Mouse (Mus musculus) forebrain, embryonic 15.5 days (tissue): Measurements from ENCODE around the gene Hinfp. TPM values are rescaled to one million over a fixed set of nuclear protein-coding genes. Genes with fewer than 3 reads are reported as not detected.
A peak's percentile ranks its signal among the peaks of the same experiment; 100 is the strongest.
"Not testable (repeated sequence)": the region's sequence is repeated elsewhere in the genome, so short reads cannot be mapped to it uniquely, and the experiment has no call there.

Experiments used
- ATAC-seq: fragments of 200-750 bp; cut with Nextera tagmentation; replicated peaks from 2 replicates; pipeline ENCODE4 v1.8.0; 2017; ENCODE audit warnings: mild to moderate bottlenecking, moderate TSS enrichment, moderate library complexity
- H3K27ac ChIP-seq: fragments of 300-500 bp; sonication (generic); replicated peaks from 2 replicates; pipeline ENCODE4 v1.5.1; 2015; ENCODE audit warnings: mild to moderate bottlenecking, inconsistent platforms
- H3K27me3 ChIP-seq: fragments of 300-500 bp; sonication (generic); 2 replicates; pipeline ENCODE4 v1.6.1; 2015; ENCODE audit warnings: inconsistent platforms
- H3K36me3 ChIP-seq: fragments of 300-500 bp; sonication (generic); 2 replicates; pipeline ENCODE4 v1.6.1; 2015; ENCODE audit warnings: mild to moderate bottlenecking, inconsistent platforms
- H3K4me1 ChIP-seq: fragments of 300-500 bp; sonication (generic); 2 replicates; pipeline ENCODE4 v1.6.1; 2015; ENCODE audit warnings: inconsistent platforms
- H3K4me2 ChIP-seq: fragments of 300-500 bp; sonication (generic); replicated peaks from 2 replicates; pipeline ENCODE4 v1.6.1; 2015; ENCODE audit warnings: mild to moderate bottlenecking, inconsistent platforms
- H3K4me3 ChIP-seq: fragments of 300-500 bp; sonication (generic); 2 replicates; pipeline ENCODE4 v1.5.1; 2015; ENCODE audit warnings: mild to moderate bottlenecking, inconsistent platforms
- H3K9ac ChIP-seq: fragments of 300-500 bp; sonication (generic); replicated peaks from 2 replicates; pipeline ENCODE4 v1.6.1; 2015; ENCODE audit warnings: mild to moderate bottlenecking, inconsistent platforms
- H3K9me3 ChIP-seq: fragments of 300-500 bp; sonication (generic); 2 replicates; pipeline ENCODE4 v1.6.1; 2016; ENCODE audit warnings: inconsistent platforms
- WGBS: fragments of 180-500 bp; shearing (Covaris S2); methylation state at CpG from one replicate; pipeline ENCODE4 v1.1.7; 2015; ENCODE audit warnings: mixed read lengths; 5-methylcytosine and 5-hydroxymethylcytosine counted together
- polyA plus RNA-seq: library from polyadenylated mRNA; unstranded; fragments of >200 nt; fragmentation: Nextera tagmentation; extraction: Ambion mirVana; gene quantifications from 2 replicates; pipeline ENCODE4 v1.2.1, GENCODE M21; 2015

Hinfp gene
- polyA plus RNA-seq, 1 experiment from 2014 or later, result 35.4 TPM

DNA sequence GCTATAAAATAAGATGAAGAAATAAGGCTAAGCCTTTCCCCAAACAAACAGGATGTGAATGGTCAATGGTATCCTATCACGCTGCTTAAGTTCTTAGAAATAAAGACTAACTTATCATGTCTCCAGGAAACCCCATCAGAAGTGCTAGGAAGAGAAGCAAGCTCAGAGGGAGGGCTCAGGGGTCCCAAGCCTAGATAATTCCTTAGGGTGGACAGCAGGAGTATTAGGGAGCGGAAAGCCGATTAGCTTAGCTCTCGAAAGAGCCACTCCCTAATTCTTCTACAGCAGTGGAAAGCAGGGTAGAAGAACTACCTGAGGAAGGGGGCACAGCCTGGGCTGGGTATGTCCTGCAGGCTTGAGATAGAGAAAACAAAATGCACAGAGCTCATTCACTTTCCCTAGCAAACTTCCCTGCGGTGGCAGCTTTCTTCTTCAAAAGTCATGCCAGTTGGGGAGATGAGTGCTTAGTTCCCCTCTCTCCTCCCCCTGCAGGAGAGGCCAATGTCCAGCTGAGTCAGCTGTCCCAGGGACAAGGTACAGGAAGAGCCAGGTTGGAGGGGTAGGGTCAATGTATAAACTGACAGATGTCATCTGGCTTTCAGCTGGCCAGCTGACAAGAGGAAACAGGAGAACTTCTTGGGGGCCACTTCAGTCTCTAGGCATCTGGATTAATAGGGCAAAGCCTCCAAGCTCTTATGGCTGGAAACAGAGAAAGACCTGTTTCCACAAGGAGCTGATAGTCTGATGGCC is 12.8 kb upstream of the Hinfp start:
- Histone ChIP-seq H3K4me2 (peak overlapping the region; percentile 86), H3K36me3 (peaks cover 26% of the 10 kb centered on the region; the same call in 1 of the 2 replicates), H3K27me3 (no peaks in the 10 kb centered on the region), H3K9me3 (no peaks in the 10 kb centered on the region), H3K4me3 (peak overlapping the region; percentile 73), H3K9ac (peak overlapping the region; percentile 84), H3K27ac (no peak overlapping the region), H3K4me1 (peaks cover 41% of the 10 kb centered on the region)
- ATAC-seq, result no peak
- 45% methylated on average over 5 of the region's 5 CpGs for WGBS

DNA sequence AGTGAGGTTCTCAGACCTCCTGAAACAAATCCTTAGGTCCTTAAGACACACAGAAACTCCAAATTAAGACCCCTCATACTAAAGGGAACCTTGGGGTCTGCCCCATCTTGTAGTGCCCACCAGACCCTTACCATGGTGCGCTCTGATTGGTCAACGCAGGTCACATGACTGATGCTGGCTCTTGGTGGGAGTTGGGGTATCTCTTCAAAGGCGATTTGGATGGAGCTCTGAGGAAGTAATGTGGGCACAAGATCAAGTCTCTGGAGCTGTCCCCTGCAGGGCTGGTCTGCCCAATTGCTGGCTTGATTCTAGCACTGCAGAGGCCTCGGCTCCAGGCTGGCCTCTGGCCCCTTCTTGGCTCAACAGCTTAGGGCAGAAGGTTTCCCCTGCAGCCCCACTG is 12.0 kb upstream of the Hinfp start:
- Histone ChIP-seq H3K4me3 (no peak overlapping the region), H3K36me3 (peaks cover 33% of the 10 kb centered on the region), H3K9me3 (no peaks in the 10 kb centered on the region), H3K4me1 (peaks cover 41% of the 10 kb centered on the region), H3K27ac (no peak overlapping the region), H3K9ac (no peak overlapping the region), H3K27me3 (no peaks in the 10 kb centered on the region), H3K4me2 (no peak overlapping the region)
- WGBS, result 67% methylated on average over 4 of the region's 4 CpGs
- ATAC-seq, result no peak

DNA sequence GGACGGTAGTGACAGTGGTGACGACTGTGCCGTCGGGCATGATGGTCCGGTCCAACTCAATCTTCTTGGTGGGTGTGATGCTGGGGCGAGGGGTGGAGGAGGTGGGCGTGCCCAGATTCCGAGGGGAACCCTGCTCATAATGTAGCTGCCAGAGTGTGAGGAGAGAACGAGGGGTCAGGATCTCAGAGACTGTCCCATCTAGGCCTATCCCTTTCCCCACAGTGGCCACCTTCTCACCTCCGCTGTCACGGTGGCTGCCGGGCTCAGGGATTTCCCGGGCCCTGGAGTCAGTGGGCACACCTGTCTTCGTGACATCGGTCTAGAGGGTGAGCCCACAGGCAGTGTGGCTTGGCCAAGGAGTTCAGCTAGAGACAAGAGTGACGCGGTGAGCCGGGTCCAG is 9.4 kb upstream of the Hinfp start:
- 93% methylated on average over 18 of the region's 18 CpGs for WGBS
- peaks cover 33% of the 10 kb centered on the region for H3K4me1 ChIP-seq
- no peaks in the 10 kb centered on the region for H3K27me3 ChIP-seq

GRCm38 (mm10) chr9:44314257-44314547 is 8.7 kb upstream of the Hinfp start:
- no peak for ATAC-seq
- WGBS, result 57% methylated on average over 4 of the region's 4 CpGs
- peaks cover 30% of the 10 kb centered on the region for H3K4me1 ChIP-seq
- H3K4me2 ChIP-seq, result no peak overlapping the region
- H3K36me3 ChIP-seq, result peaks cover 34% of the 10 kb centered on the region
- H3K9me3 ChIP-seq, result no peaks in the 10 kb centered on the region
- H3K4me3 ChIP-seq, result no peak overlapping the region
- H3K27ac ChIP-seq, result no peak overlapping the region
- no peak overlapping the region for H3K9ac ChIP-seq
- H3K27me3 ChIP-seq, result no peaks in the 10 kb centered on the region

More for the DNA sequence above, 9.4 kb upstream of the Hinfp start:
- H3K4me3 ChIP-seq, result no peak overlapping the region
- H3K27ac ChIP-seq, result no peak overlapping the region
- H3K4me2 ChIP-seq, result no peak overlapping the region
- ATAC-seq, result no peak
- peaks cover 34% of the 10 kb centered on the region for H3K36me3 ChIP-seq
- no peaks in the 10 kb centered on the region for H3K9me3 ChIP-seq
- no peak overlapping the region for H3K9ac ChIP-seq

DNA sequence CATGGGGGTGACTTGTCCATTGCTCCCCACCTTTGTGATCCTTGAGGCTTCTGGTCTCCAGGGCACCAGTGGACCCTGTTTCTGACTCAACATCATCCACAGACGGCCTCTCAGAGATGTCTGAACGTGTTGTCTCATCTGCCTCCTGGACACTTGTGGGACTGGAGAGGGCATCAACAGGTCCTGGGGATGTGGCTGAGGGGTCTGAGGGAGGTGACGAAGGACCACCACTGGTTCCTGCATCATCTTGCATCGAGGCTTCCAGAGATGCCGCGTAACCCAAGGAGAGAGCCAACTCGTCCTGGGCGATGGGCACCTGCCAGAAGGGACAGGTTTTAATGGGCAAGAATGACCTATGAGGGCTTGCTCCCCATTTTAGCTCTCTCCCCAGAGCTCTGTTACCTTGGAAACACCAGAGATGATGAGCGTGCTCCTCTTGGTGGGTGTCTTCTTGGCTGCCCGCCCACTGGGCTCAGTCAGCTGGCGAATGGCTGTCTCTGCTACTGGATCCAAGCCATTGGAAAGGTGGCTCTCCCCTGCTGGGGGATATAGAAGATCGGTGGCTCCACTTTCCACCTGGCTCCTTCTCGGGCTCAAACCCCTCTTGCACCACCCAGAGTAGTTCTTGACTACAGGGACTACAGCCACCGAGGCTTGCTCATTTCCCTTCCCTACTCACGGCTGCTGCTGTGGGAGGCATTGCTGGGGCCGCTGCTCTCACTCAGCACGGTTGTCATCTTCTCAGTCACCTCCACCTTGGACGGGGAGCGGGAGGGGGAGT is 8.2 kb upstream of the Hinfp start:
- Histone ChIP-seq H3K4me1 (peaks cover 25% of the 10 kb centered on the region), H3K4me2 (no peak overlapping the region), H3K4me3 (no peak overlapping the region), H3K27me3 (no peaks in the 10 kb centered on the region), H3K9ac (no peak overlapping the region), H3K36me3 (peaks cover 34% of the 10 kb centered on the region), H3K27ac (no peak overlapping the region), H3K9me3 (no peaks in the 10 kb centered on the region)
- ATAC-seq, result no peak; the same call in 1 of the 2 replicates
- 67% methylated on average over 19 of the region's 19 CpGs for WGBS

DNA sequence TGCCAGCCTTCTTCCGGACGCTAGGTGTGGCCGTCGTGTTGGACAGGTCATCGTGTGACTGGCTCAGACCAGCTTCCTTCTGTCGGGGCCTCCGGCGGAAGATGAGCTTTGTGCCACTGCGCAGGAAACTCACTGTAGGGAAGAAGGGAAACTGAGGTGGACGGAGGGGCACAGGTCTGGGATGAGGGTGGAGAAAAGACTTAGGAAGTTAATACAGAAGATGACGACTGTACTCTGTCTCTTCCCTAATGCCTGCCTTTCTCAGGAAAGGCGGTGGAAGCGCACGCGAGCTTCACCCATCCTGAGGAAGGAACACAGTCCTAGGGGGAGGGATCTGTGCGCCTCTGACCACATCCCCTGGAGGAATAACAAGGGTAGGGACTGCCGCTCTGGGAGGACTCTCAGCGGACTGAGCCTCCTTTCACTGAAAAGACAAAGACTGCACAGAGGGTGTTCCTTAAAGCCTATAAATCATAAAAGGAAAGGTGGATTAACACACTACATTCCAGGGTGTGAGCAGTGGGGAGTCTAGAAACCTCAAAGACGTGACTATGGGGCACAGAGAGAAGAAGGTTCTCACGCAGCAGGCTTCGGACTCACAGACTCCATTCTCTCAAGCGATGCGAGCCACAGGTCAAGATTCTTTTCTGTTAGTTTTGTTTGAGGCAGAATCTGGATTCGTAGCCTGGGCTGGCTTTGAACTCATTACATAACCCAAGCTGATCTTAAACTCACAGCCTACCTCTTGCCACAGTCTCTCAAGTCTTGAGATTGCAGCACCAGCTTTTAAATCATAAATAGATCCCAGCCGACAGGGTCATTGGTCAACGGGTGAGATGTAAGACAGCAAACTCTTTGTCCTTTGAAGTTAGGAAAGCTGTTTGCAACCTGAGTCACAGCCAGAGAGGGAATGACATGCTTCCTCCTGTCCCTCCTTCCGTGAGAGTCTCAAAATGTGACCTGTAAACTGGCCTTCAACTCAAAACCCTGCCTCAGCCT is 6.0 kb upstream of the Hinfp start:
- 6% methylated on average over 27 of the region's 27 CpGs for WGBS
- H3K4me2 ChIP-seq, result no peak overlapping the region
- no peak overlapping the region for H3K4me3 ChIP-seq
- peaks cover 6% of the 10 kb centered on the region for H3K4me1 ChIP-seq
- H3K9ac ChIP-seq, result no peak overlapping the region
- no peaks in the 10 kb centered on the region for H3K9me3 ChIP-seq
- no peak overlapping the region for H3K27ac ChIP-seq
- 0 out of 2 replicates have a peak, but pooled peaks have one; percentile 9 for ATAC-seq
- H3K36me3 ChIP-seq, result peaks cover 34% of the 10 kb centered on the region
- no peaks in the 10 kb centered on the region for H3K27me3 ChIP-seq

- Histone ChIP-seq H3K27me3 (no peaks in the 10 kb centered on the region), H3K4me3 (no peak overlapping the region), H3K9me3 (no peaks in the 10 kb centered on the region), H3K4me2 (no peak overlapping the region), H3K4me1 (peaks cover 6% of the 10 kb centered on the region), H3K27ac (no peak overlapping the region), H3K36me3 (peaks cover 29% of the 10 kb centered on the region), H3K9ac (no peak overlapping the region)
- WGBS, result 23% methylated on average over 10 of the region's 10 CpGs
- no peak for ATAC-seq
Observed at GRCm38 (mm10) chr9:44310750-44311135, 5.3 kb upstream of the Hinfp start.

DNA sequence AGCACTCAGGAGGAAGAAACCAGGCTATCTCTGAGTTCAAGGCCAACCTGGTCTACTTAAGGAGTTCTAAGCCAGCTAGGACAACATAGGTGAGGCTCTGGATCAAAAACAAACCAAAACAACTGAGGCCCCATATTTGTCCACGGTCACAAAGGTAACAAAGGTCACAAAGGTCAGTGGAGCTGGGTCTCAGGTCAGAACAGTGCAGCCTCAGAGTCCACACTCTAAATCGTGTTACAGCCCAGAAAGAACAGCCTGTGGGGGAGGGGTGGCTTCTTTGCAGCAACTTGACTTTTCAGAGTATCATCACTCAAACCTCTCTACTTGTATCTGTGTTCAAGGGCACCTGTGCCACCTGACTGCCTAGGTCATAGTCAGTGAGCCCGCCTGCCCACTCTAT is 4.3 kb upstream of the Hinfp start:
- Histone ChIP-seq H3K27me3 (no peaks in the 10 kb centered on the region), H3K4me3 (no peak overlapping the region), H3K4me2 (no peak overlapping the region), H3K36me3 (peaks cover 20% of the 10 kb centered on the region), H3K9me3 (no peaks in the 10 kb centered on the region), H3K9ac (no peak overlapping the region), H3K4me1 (peaks cover 7% of the 10 kb centered on the region), H3K27ac (no peak overlapping the region)
- WGBS, result 66% methylated on average over 3 of the region's 3 CpGs
- ATAC-seq, result no peak

GRCm38 (mm10) chr9:44307248-44307647 is 1.8 kb upstream of the Hinfp start:
- Histone ChIP-seq H3K36me3 (peaks cover 5% of the 10 kb centered on the region), H3K27ac (no peak overlapping the region), H3K4me2 (no peak overlapping the region), H3K9me3 (no peaks in the 10 kb centered on the region), H3K4me1 (peaks cover 13% of the 10 kb centered on the region), H3K27me3 (no peaks in the 10 kb centered on the region), H3K4me3 (no peak overlapping the region), H3K9ac (no peak overlapping the region)
- 85% methylated on average over 2 of the region's 2 CpGs for WGBS
- no peak for ATAC-seq

GRCm38 (mm10) chr9:44306532-44306931 is 1.1 kb upstream of the Hinfp start:
- no peak overlapping the region for H3K4me3 ChIP-seq
- no peak overlapping the region for H3K4me2 ChIP-seq
- ATAC-seq, result no peak
- no peak overlapping the region for H3K27ac ChIP-seq
- no peaks in the 10 kb centered on the region for H3K9me3 ChIP-seq
- H3K27me3 ChIP-seq, result no peaks in the 10 kb centered on the region
- no peak overlapping the region for H3K9ac ChIP-seq
- H3K4me1 ChIP-seq, result peaks cover 13% of the 10 kb centered on the region
- WGBS, result 87% methylated on average over 6 of the region's 6 CpGs
- H3K36me3 ChIP-seq, result peaks cover 12% of the 10 kb centered on the region

DNA sequence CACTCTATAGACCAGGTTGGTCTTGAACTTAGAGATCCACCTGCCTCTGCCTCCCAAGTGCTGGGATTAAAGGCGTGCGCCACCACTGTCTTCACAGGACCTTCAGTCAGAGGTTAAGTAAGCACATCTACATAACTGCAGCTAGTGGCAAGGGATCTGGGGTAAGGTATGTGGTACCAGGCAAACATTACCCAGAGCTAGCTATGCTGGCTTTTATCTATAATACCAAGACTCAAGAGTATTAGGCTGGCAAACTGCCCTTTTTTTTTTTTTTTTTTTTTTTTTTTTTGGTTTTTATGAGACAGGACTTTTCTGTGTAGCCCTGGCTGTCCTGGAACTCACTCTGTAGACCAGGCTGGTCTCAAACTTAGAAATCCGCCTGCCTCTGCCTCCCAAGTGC is 5.5 kb downstream of the Hinfp start:
- H3K36me3 ChIP-seq, result peaks cover 70% of the 10 kb centered on the region
- H3K27me3 ChIP-seq, H3K9ac ChIP-seq, ATAC-seq, H3K4me2 ChIP-seq, H3K27ac ChIP-seq, H3K4me3 ChIP-seq, H3K9me3 ChIP-seq: not testable (repeated sequence)
- peaks cover 13% of the 10 kb centered on the region for H3K4me1 ChIP-seq
- WGBS, result 95% methylated on average over 3 of the region's 3 CpGs

DNA sequence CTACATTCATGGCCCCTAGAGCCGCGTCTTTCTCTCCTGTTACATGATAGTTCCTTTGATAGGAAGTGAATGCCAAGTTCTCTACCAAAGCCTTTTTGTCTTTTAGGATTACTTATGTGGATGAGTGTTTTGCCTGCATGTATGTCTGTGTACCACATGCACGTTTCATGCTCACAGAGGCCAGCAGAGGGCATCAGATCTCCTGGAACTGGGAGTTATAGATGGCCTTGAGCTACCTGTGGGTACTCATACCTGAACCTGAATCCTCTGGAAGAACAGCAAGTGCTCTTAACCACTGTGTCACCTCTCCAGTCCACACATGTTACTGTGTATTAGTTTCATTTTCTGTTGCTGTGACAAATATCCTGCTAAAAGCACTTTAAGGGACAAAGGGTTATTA is 13.0 kb downstream of the Hinfp start:
- Histone ChIP-seq H3K36me3 (peaks cover 59% of the 10 kb centered on the region), H3K4me2 (no peak overlapping the region), H3K4me1 (peaks cover 12% of the 10 kb centered on the region), H3K27ac (no peak overlapping the region), H3K9me3 (no peaks in the 10 kb centered on the region), H3K9ac (no peak overlapping the region), H3K4me3 (no peak overlapping the region), H3K27me3 (no peaks in the 10 kb centered on the region)
- 63% methylated on average over 3 of the region's 3 CpGs for WGBS
- ATAC-seq, result no peak
